Mouse (Mus musculus): ENCODE data around the gene Rimklb. TPM values are rescaled to one million over a fixed set of nuclear protein-coding genes. Genes with fewer than 3 reads are reported as not detected.

Gene Rimklb
- polyA plus RNA-seq, 1 experiment: 0.33 TPM

- DNase-seq: no peak
- H3K4me1 ChIP-seq (ENCODE audit: control insufficient read depth, insufficient read depth, low read length): no peaks in the 10 kb centered on the region
- H3K4me3 ChIP-seq (replicated peaks; ENCODE audit: extremely low read depth, low read depth, low read length): no peak overlapping the region
- TF ChIP-seq CTCF (IDR thresholded peaks at IDR 0.05; ENCODE audit: insufficient read depth, low read length): no peak
- no peak for TF ChIP-seq POLR2A (IDR thresholded peaks at IDR 0.05; ENCODE audit: borderline replicate concordance, extremely low read depth, low read depth, low read length)
- WGBS: 89% methylated on average over 7 of the region's 7 CpGs
Measured at GRCm38 (mm10) chr6:122447848-122448247, 50.7 kb downstream of the Rimklb start.

GRCm38 (mm10) chr6:122445215-122445614 is 53.3 kb downstream of the Rimklb start:
- Histone ChIP-seq H3K4me1 (ENCODE audit: control insufficient read depth, insufficient read depth, low read length) (no peaks in the 10 kb centered on the region), H3K4me3 (replicated peaks; ENCODE audit: extremely low read depth, low read depth, low read length) (no peak overlapping the region)
- TF ChIP-seq POLR2A (IDR thresholded peaks at IDR 0.05; ENCODE audit: borderline replicate concordance, extremely low read depth, low read depth, low read length) (no peak), CTCF (IDR thresholded peaks at IDR 0.05; ENCODE audit: insufficient read depth, low read length) (no peak)

GRCm38 (mm10) chr6:122440632-122441226 is 57.8 kb downstream of the Rimklb start:
- TF ChIP-seq CTCF (IDR thresholded peaks at IDR 0.05; ENCODE audit: insufficient read depth, low read length) (no peak), POLR2A (IDR thresholded peaks at IDR 0.05; ENCODE audit: borderline replicate concordance, extremely low read depth, low read depth, low read length) (no peak)
- no peak overlapping the region for H3K4me3 ChIP-seq (replicated peaks; ENCODE audit: extremely low read depth, low read depth, low read length)
- DNase-seq: no peak
- WGBS: 78% methylated on average over 4 of the region's 4 CpGs
- H3K4me1 ChIP-seq (ENCODE audit: control insufficient read depth, insufficient read depth, low read length): no peaks in the 10 kb centered on the region

More at GRCm38 (mm10) chr6:122445215-122445614, 53.3 kb downstream of the Rimklb start:
- DNase-seq: no peak
- 58% methylated on average over 6 of the region's 6 CpGs for WGBS

- no peaks in the 10 kb centered on the region for H3K4me1 ChIP-seq (ENCODE audit: control insufficient read depth, insufficient read depth, low read length)
- TF ChIP-seq CTCF (IDR thresholded peaks at IDR 0.05; ENCODE audit: insufficient read depth, low read length) (no peak), POLR2A (IDR thresholded peaks at IDR 0.05; ENCODE audit: borderline replicate concordance, extremely low read depth, low read depth, low read length) (no peak)
- H3K4me3 ChIP-seq (replicated peaks; ENCODE audit: extremely low read depth, low read depth, low read length): no peak overlapping the region
- DNase-seq: no peak
- 76% methylated on average over 4 of the region's 4 CpGs for WGBS
Measured at GRCm38 (mm10) chr6:122439249-122439648, 59.3 kb downstream of the Rimklb start.

GRCm38 (mm10) chr6:122435270-122435669 is 63.3 kb downstream of the Rimklb start:
- H3K4me1 ChIP-seq (ENCODE audit: control insufficient read depth, insufficient read depth, low read length): no peaks in the 10 kb centered on the region
- no peak overlapping the region for H3K4me3 ChIP-seq (replicated peaks; ENCODE audit: extremely low read depth, low read depth, low read length)
- TF ChIP-seq POLR2A (IDR thresholded peaks at IDR 0.05; ENCODE audit: borderline replicate concordance, extremely low read depth, low read depth, low read length): no peak
- no peak for TF ChIP-seq CTCF (IDR thresholded peaks at IDR 0.05; ENCODE audit: insufficient read depth, low read length)
- 89% methylated on average over 2 of the region's 2 CpGs for WGBS
- DNase-seq: no peak

GRCm38 (mm10) chr6:122427456-122427855 is 71.1 kb downstream of the Rimklb start:
- WGBS: 73% methylated on average over 7 of the region's 7 CpGs
- TF ChIP-seq POLR2A (IDR thresholded peaks at IDR 0.05; ENCODE audit: borderline replicate concordance, extremely low read depth, low read depth, low read length) (no peak), CTCF (IDR thresholded peaks at IDR 0.05; ENCODE audit: insufficient read depth, low read length) (no peak)
- Histone ChIP-seq H3K4me3 (replicated peaks; ENCODE audit: extremely low read depth, low read depth, low read length) (no peak overlapping the region), H3K4me1 (ENCODE audit: control insufficient read depth, insufficient read depth, low read length) (no peaks in the 10 kb centered on the region)
- no peak for DNase-seq

- Histone ChIP-seq H3K4me3 (replicated peaks; ENCODE audit: extremely low read depth, low read depth, low read length) (no peak overlapping the region), H3K4me1 (ENCODE audit: control insufficient read depth, insufficient read depth, low read length) (no peaks in the 10 kb centered on the region)
- WGBS: 72% methylated on average over 7 of the region's 7 CpGs
- no peak for DNase-seq
- TF ChIP-seq CTCF (IDR thresholded peaks at IDR 0.05; ENCODE audit: insufficient read depth, low read length) (no peak), POLR2A (IDR thresholded peaks at IDR 0.05; ENCODE audit: borderline replicate concordance, extremely low read depth, low read depth, low read length) (no peak)
Measured at GRCm38 (mm10) chr6:122417015-122417414, 81.5 kb downstream of the Rimklb start.

GRCm38 (mm10) chr6:122416347-122416746 is 82.2 kb downstream of the Rimklb start:
- 54% methylated on average over 4 of the region's 4 CpGs for WGBS
- DNase-seq: no peak
- Histone ChIP-seq H3K4me1 (ENCODE audit: control insufficient read depth, insufficient read depth, low read length) (no peaks in the 10 kb centered on the region), H3K4me3 (replicated peaks; ENCODE audit: extremely low read depth, low read depth, low read length) (no peak overlapping the region)
- no peak for TF ChIP-seq POLR2A (IDR thresholded peaks at IDR 0.05; ENCODE audit: borderline replicate concordance, extremely low read depth, low read depth, low read length)
- TF ChIP-seq CTCF (IDR thresholded peaks at IDR 0.05; ENCODE audit: insufficient read depth, low read length): no peak

GRCm38 (mm10) chr6:122411281-122411680 is 87.3 kb downstream of the Rimklb start:
- 92% methylated on average over 8 of the region's 8 CpGs for WGBS
- no peak for DNase-seq
- TF ChIP-seq POLR2A (IDR thresholded peaks at IDR 0.05; ENCODE audit: borderline replicate concordance, extremely low read depth, low read depth, low read length) (no peak), CTCF (IDR thresholded peaks at IDR 0.05; ENCODE audit: insufficient read depth, low read length) (no peak)

GRCm38 (mm10) chr6:122402240-122402639 is 96.3 kb downstream of the Rimklb start:
- Histone ChIP-seq H3K4me1 (ENCODE audit: control insufficient read depth, insufficient read depth, low read length) (no peaks in the 10 kb centered on the region), H3K4me3 (replicated peaks; ENCODE audit: extremely low read depth, low read depth, low read length) (no peak overlapping the region)
- DNase-seq: peak; percentile 5
- TF ChIP-seq CTCF (IDR thresholded peaks at IDR 0.05; ENCODE audit: insufficient read depth, low read length) (peak; percentile 36; the same call in 1 of the 2 replicates), POLR2A (IDR thresholded peaks at IDR 0.05; ENCODE audit: borderline replicate concordance, extremely low read depth, low read depth, low read length) (no peak)
- WGBS: 15% methylated on average over 3 of the region's 3 CpGs

More at GRCm38 (mm10) chr6:122411281-122411680, 87.3 kb downstream of the Rimklb start:
- H3K4me1 ChIP-seq (ENCODE audit: control insufficient read depth, insufficient read depth, low read length): no peaks in the 10 kb centered on the region
- H3K4me3 ChIP-seq (replicated peaks; ENCODE audit: extremely low read depth, low read depth, low read length): no peak overlapping the region
